Mouse (Mus musculus): ENCODE results near the gene Adam15. TPM values are rescaled to one million over a fixed set of nuclear protein-coding genes. Genes with fewer than 3 reads are reported as not detected.

Adam15 gene
- polyA plus RNA-seq, 1 experiment from 2014 or later, result 61.5 TPM

DNA sequence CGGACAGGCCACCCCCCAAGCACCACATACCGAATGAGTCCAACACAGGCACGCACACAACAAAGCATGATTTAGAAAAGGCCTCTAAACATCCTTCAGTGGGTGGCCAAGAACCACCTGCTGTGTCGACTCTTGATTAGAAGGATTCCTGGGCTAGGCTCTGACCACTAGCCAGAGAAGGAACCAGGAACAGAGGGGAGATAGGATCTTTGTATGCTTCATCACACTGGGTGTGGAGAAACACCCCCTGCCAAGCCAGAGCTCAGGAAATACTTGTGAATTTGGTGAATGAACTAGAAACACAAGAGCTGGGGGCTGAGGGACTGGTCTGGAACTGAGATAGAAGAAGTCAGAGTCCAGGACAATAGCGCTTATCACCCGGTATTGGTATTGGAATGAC lies 13.3 kb downstream of the Adam15 start:
- Histone ChIP-seq H3K4me3 (ENCODE audit: low read length) (peak overlapping the region; percentile 82), H3K27ac (ENCODE audit: low read length) (no peak overlapping the region), H3K27me3 (ENCODE audit: control insufficient read depth, insufficient read depth, low read length) (peaks cover 7% of the 10 kb centered on the region; the same call in 1 of the 2 replicates), H3K4me2 (ENCODE audit: low read depth, low read length) (peak overlapping the region; percentile 68), H3K36me3 (ENCODE audit: control insufficient read depth, insufficient read depth) (peaks cover 7% of the 10 kb centered on the region; the same call in 1 of the 2 replicates), H3K9me3 (replicated peaks; ENCODE audit: control insufficient read depth, low read length) (no peaks in the 10 kb centered on the region), H3K4me1 (ENCODE audit: control insufficient read depth, insufficient read depth, low read length) (peaks cover 12% of the 10 kb centered on the region), H3K9ac (ENCODE audit: low read length) (no peak overlapping the region; the same call in 1 of the 2 replicates)
- no peak for ATAC-seq (replicated peaks; ENCODE audit: extremely low read depth, insufficient read depth, low FRiP score)
- 26% methylated on average over 6 of the region's 6 CpGs for WGBS

GRCm38 (mm10) chr3:89333053-89333452 lies 16.7 kb downstream of the Adam15 start:
- Histone ChIP-seq H3K27ac (ENCODE audit: low read length) (no peak overlapping the region), H3K4me1 (ENCODE audit: control insufficient read depth, insufficient read depth, low read length) (peaks cover 13% of the 10 kb centered on the region), H3K9me3 (replicated peaks; ENCODE audit: control insufficient read depth, low read length) (no peaks in the 10 kb centered on the region), H3K27me3 (ENCODE audit: control insufficient read depth, insufficient read depth, low read length) (no peaks in the 10 kb centered on the region), H3K36me3 (ENCODE audit: control insufficient read depth, insufficient read depth) (peaks cover 7% of the 10 kb centered on the region; the same call in 1 of the 2 replicates), H3K4me3 (ENCODE audit: low read length) (no peak overlapping the region), H3K9ac (ENCODE audit: low read length) (no peak overlapping the region), H3K4me2 (ENCODE audit: low read depth, low read length) (no peak overlapping the region)
- 71% methylated on average over 11 of the region's 11 CpGs for WGBS
- ATAC-seq (replicated peaks; ENCODE audit: extremely low read depth, insufficient read depth, low FRiP score), result no peak

- peaks cover 12% of the 10 kb centered on the region for H3K4me1 ChIP-seq (ENCODE audit: control insufficient read depth, insufficient read depth, low read length)
- H3K36me3 ChIP-seq (ENCODE audit: control insufficient read depth, insufficient read depth), result peaks cover 7% of the 10 kb centered on the region; the same call in 1 of the 2 replicates
- H3K9ac ChIP-seq (ENCODE audit: low read length), result no peak overlapping the region
- no peaks in the 10 kb centered on the region for H3K9me3 ChIP-seq (replicated peaks; ENCODE audit: control insufficient read depth, low read length)
- no peak overlapping the region for H3K27ac ChIP-seq (ENCODE audit: low read length)
- H3K27me3 ChIP-seq (ENCODE audit: control insufficient read depth, insufficient read depth, low read length), result peaks cover 5% of the 10 kb centered on the region; the same call in 1 of the 2 replicates
- 63% methylated on average over 12 of the region's 12 CpGs for WGBS
- no peak for ATAC-seq (replicated peaks; ENCODE audit: extremely low read depth, insufficient read depth, low FRiP score)
- H3K4me2 ChIP-seq (ENCODE audit: low read depth, low read length), result no peak overlapping the region
- H3K4me3 ChIP-seq (ENCODE audit: low read length), result no peak overlapping the region
These were observed 17.3 kb downstream of the Adam15 start for GRCm38 (mm10) chr3:89332476-89332875.

DNA sequence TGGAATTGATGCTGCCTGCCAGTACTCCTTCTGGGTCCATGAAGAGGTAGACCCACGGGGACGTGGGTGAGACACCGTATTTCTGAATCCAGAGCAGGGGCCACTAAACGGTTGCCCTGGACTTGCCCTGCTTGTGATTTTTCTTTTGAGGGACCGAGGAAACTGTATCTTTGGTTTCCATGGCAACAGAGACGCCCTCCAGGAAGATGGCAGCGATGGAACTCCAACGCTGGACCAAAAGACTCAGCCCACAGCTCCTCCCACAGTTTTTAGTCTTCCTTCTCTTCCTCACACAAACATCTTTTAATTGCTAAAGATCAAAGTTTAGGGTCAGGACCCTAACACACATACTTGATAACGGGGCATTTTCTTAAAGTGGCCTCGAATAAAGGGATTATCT lies 17.8 kb downstream of the Adam15 start:
- 63% methylated on average over 10 of the region's 10 CpGs for WGBS
- Histone ChIP-seq H3K4me3 (ENCODE audit: low read length) (no peak overlapping the region), H3K36me3 (ENCODE audit: control insufficient read depth, insufficient read depth) (peaks cover 7% of the 10 kb centered on the region; the same call in 1 of the 2 replicates), H3K27me3 (ENCODE audit: control insufficient read depth, insufficient read depth, low read length) (peaks cover 5% of the 10 kb centered on the region; the same call in 1 of the 2 replicates), H3K4me1 (ENCODE audit: control insufficient read depth, insufficient read depth, low read length) (peaks cover 11% of the 10 kb centered on the region), H3K9me3 (replicated peaks; ENCODE audit: control insufficient read depth, low read length) (no peaks in the 10 kb centered on the region), H3K27ac (ENCODE audit: low read length) (no peak overlapping the region), H3K4me2 (ENCODE audit: low read depth, low read length) (no peak overlapping the region), H3K9ac (ENCODE audit: low read length) (no peak overlapping the region)
- no peak for ATAC-seq (replicated peaks; ENCODE audit: extremely low read depth, insufficient read depth, low FRiP score)

GRCm38 (mm10) chr3:89331561-89331960 lies 18.2 kb downstream of the Adam15 start:
- H3K4me1 ChIP-seq (ENCODE audit: control insufficient read depth, insufficient read depth, low read length), result peaks cover 6% of the 10 kb centered on the region
- no peak overlapping the region for H3K4me2 ChIP-seq (ENCODE audit: low read depth, low read length)
- H3K9ac ChIP-seq (ENCODE audit: low read length), result no peak overlapping the region
- WGBS, result 65% methylated on average over 13 of the region's 13 CpGs
- H3K27me3 ChIP-seq (ENCODE audit: control insufficient read depth, insufficient read depth, low read length), result peaks cover 5% of the 10 kb centered on the region; the same call in 1 of the 2 replicates
- no peaks in the 10 kb centered on the region for H3K9me3 ChIP-seq (replicated peaks; ENCODE audit: control insufficient read depth, low read length)
- ATAC-seq (replicated peaks; ENCODE audit: extremely low read depth, insufficient read depth, low FRiP score), result no peak
- H3K4me3 ChIP-seq (ENCODE audit: low read length), result no peak overlapping the region
- H3K36me3 ChIP-seq (ENCODE audit: control insufficient read depth, insufficient read depth), result peaks cover 7% of the 10 kb centered on the region; the same call in 1 of the 2 replicates
- no peak overlapping the region for H3K27ac ChIP-seq (ENCODE audit: low read length)

- 21% methylated on average over 10 of the region's 10 CpGs for WGBS
- H3K9me3 ChIP-seq (replicated peaks; ENCODE audit: control insufficient read depth, low read length), result no peaks in the 10 kb centered on the region
- no peak overlapping the region for H3K9ac ChIP-seq (ENCODE audit: low read length)
- H3K4me2 ChIP-seq (ENCODE audit: low read depth, low read length), result no peak overlapping the region
- H3K27me3 ChIP-seq (ENCODE audit: control insufficient read depth, insufficient read depth, low read length), result peaks cover 5% of the 10 kb centered on the region; the same call in 1 of the 2 replicates
- no peak overlapping the region for H3K4me3 ChIP-seq (ENCODE audit: low read length)
- ATAC-seq (replicated peaks; ENCODE audit: extremely low read depth, insufficient read depth, low FRiP score), result no peak
- H3K4me1 ChIP-seq (ENCODE audit: control insufficient read depth, insufficient read depth, low read length), result peaks cover 3% of the 10 kb centered on the region; the same call in 1 of the 2 replicates
- peaks cover 7% of the 10 kb centered on the region; the same call in 1 of the 2 replicates for H3K36me3 ChIP-seq (ENCODE audit: control insufficient read depth, insufficient read depth)
- H3K27ac ChIP-seq (ENCODE audit: low read length), result no peak overlapping the region
These were observed 18.8 kb downstream of the Adam15 start for GRCm38 (mm10) chr3:89330948-89331347.

DNA sequence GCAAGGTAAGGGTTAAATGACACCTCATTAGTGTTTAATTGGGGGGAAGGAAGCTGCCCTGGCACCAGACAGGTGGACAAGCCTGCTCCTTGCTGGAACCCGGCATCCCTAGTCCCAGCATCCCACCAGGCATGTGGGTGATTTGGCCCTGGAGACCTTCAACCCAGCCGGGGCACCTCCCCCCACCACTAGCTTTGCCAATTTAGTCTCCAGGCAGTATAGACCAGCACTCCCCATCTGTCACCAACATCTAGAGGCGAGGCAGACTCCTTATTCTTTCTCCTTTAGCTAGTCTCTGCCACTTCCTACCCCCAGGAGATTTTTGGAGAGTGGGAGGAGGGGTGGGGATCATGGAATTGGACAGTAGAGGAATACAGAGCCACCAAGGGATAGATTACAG lies 19.4 kb downstream of the Adam15 start:
- Histone ChIP-seq H3K9ac (ENCODE audit: low read length) (no peak overlapping the region), H3K27ac (ENCODE audit: low read length) (no peak overlapping the region), H3K4me2 (ENCODE audit: low read depth, low read length) (no peak overlapping the region), H3K4me3 (ENCODE audit: low read length) (no peak overlapping the region), H3K27me3 (ENCODE audit: control insufficient read depth, insufficient read depth, low read length) (peaks cover 5% of the 10 kb centered on the region; the same call in 1 of the 2 replicates), H3K36me3 (ENCODE audit: control insufficient read depth, insufficient read depth) (peaks cover 7% of the 10 kb centered on the region; the same call in 1 of the 2 replicates), H3K9me3 (replicated peaks; ENCODE audit: control insufficient read depth, low read length) (no peaks in the 10 kb centered on the region), H3K4me1 (ENCODE audit: control insufficient read depth, insufficient read depth, low read length) (peaks cover 3% of the 10 kb centered on the region; the same call in 1 of the 2 replicates)
- WGBS, result 47% methylated on average over 3 of the region's 3 CpGs
- no peak for ATAC-seq (replicated peaks; ENCODE audit: extremely low read depth, insufficient read depth, low FRiP score)

GRCm38 (mm10) chr3:89328623-89329022 lies 21.2 kb downstream of the Adam15 start:
- H3K9ac ChIP-seq (ENCODE audit: low read length), result no peak overlapping the region
- ATAC-seq (replicated peaks; ENCODE audit: extremely low read depth, insufficient read depth, low FRiP score), result 0 out of 2 replicates have a peak, but pooled peaks have one; percentile 33
- H3K4me3 ChIP-seq (ENCODE audit: low read length), result no peak overlapping the region
- no peaks in the 10 kb centered on the region for H3K9me3 ChIP-seq (replicated peaks; ENCODE audit: control insufficient read depth, low read length)
- H3K4me2 ChIP-seq (ENCODE audit: low read depth, low read length), result no peak overlapping the region
- H3K27ac ChIP-seq (ENCODE audit: low read length), result no peak overlapping the region
- H3K27me3 ChIP-seq (ENCODE audit: control insufficient read depth, insufficient read depth, low read length), result peaks cover 7% of the 10 kb centered on the region; the same call in 1 of the 2 replicates
- H3K4me1 ChIP-seq (ENCODE audit: control insufficient read depth, insufficient read depth, low read length), result peaks cover 3% of the 10 kb centered on the region; the same call in 1 of the 2 replicates
- WGBS, result 13% methylated on average over 4 of the region's 4 CpGs
- H3K36me3 ChIP-seq (ENCODE audit: control insufficient read depth, insufficient read depth), result peaks cover under 1% of the 10 kb centered on the region; the same call in 1 of the 2 replicates

DNA sequence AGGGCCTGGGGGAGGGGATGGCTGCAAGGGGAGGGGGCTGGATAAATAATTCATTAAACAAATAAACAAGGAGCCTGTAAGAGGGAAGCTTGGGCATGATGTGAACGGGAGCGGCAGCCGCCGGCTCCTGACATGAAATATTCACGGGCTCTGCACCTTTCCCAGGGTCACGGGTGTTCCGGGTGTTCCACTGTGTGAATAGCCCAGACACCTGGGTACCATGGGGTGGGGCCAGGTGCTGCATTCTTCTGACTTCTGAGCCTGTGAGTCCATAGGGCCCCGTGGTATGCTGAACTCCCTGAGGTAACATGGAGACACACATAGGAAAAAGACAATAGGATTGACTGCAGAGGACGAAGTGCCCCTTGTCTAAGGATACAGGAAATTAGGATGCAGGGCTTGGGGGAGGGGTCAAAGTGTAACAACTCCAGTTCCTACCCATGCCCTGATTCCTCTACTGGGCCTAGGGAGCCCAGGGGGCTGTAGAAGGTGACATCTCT lies 22.4 kb downstream of the Adam15 start:
- no peak overlapping the region for H3K9ac ChIP-seq (ENCODE audit: low read length)
- WGBS, result 57% methylated on average over 9 of the region's 9 CpGs
- no peaks in the 10 kb centered on the region for H3K36me3 ChIP-seq (ENCODE audit: control insufficient read depth, insufficient read depth)
- H3K4me3 ChIP-seq (ENCODE audit: low read length), result no peak overlapping the region
- ATAC-seq (replicated peaks; ENCODE audit: extremely low read depth, insufficient read depth, low FRiP score), result no peak
- no peaks in the 10 kb centered on the region for H3K9me3 ChIP-seq (replicated peaks; ENCODE audit: control insufficient read depth, low read length)
- H3K4me2 ChIP-seq (ENCODE audit: low read depth, low read length), result no peak overlapping the region
- peaks cover 14% of the 10 kb centered on the region for H3K27me3 ChIP-seq (ENCODE audit: control insufficient read depth, insufficient read depth, low read length)
- peaks cover 5% of the 10 kb centered on the region for H3K4me1 ChIP-seq (ENCODE audit: control insufficient read depth, insufficient read depth, low read length)
- H3K27ac ChIP-seq (ENCODE audit: low read length), result no peak overlapping the region
